Mouse (Mus musculus) heart, postnatal 0 days (tissue): ENCODE measurements at regions not wholly inside any gene's neighbourhood (a gene's known extent, or its start where the extent isn't known, plus 50 kb on each side); places are given as distances from the start of the nearest gene placed in this dataset.

Experiments used
- ATAC-seq: fragments of 200-750 bp; cut with Nextera tagmentation; 2 replicates; pipeline ENCODE4 v1.8.0; 2017; ENCODE audit warnings: low read depth, moderate number of reproducible peaks, moderate library complexity; ENCODE audit not compliant: insufficient read depth
- DNase-seq: peaks from one replicate; pipeline ENCODE4 v3.0.0-alpha.2; 2016; ENCODE audit warnings: low spot score
- H3K27ac ChIP-seq: fragments of 300-500 bp; sonication (generic); 2 replicates; pipeline ENCODE4 v1.5.1; 2014; ENCODE audit warnings: low read depth, mild to moderate bottlenecking
- H3K27me3 ChIP-seq: fragments of 300-500 bp; sonication (generic); 2 replicates; pipeline ENCODE4 v1.6.1; 2014; ENCODE audit warnings: low read length, mixed read lengths; ENCODE audit not compliant: control insufficient read depth, insufficient read depth
- H3K36me3 ChIP-seq: fragments of 300-500 bp; sonication (generic); replicated peaks from 2 replicates; pipeline ENCODE4 v1.6.1; 2014; ENCODE audit warnings: low read length, mixed read lengths; ENCODE audit not compliant: control insufficient read depth, insufficient read depth
- H3K4me1 ChIP-seq: fragments of 300-500 bp; sonication (generic); 2 replicates; pipeline ENCODE4 v1.6.1; 2014; ENCODE audit warnings: antibody characterized with exemption; ENCODE audit not compliant: control insufficient read depth, insufficient read depth
- H3K4me2 ChIP-seq: fragments of 300-500 bp; sonication (generic); 2 replicates; pipeline ENCODE4 v1.6.1; 2014; ENCODE audit warnings: low read depth, mild to moderate bottlenecking, low read length, moderate library complexity
- H3K4me3 ChIP-seq: fragments of 300-500 bp; sonication (generic); 2 replicates; pipeline ENCODE4 v1.5.1; 2014; ENCODE audit warnings: low read depth, low read length
- H3K9ac ChIP-seq: fragments of 300-500 bp; sonication (generic); replicated peaks from 2 replicates; pipeline ENCODE4 v1.6.1; 2014; ENCODE audit warnings: low read depth, low read length, mixed read lengths
- H3K9me3 ChIP-seq: fragments of 300-500 bp; sonication (generic); replicated peaks from 2 replicates; pipeline ENCODE4 v1.6.1; 2016; ENCODE audit warnings: low read length; ENCODE audit not compliant: control insufficient read depth
- CTCF ChIP-seq: IDR thresholded peaks from 2 replicates; pipeline ENCODE4 v1.5.1; 2016; ENCODE audit warnings: antibody characterized with exemption, control low read depth, low read depth
- EP300 ChIP-seq: IDR thresholded peaks from 2 replicates; pipeline ENCODE4 v1.6.1; 2016; ENCODE audit warnings: antibody characterized with exemption, low read depth
- whole genome bisulfite sequencing: fragments of 180-500 bp; shearing (Covaris S2); extraction: QIAGEN DNeasy Blood & Tissue Kit; methylation state at CpG from one replicate; pipeline ENCODE4 v1.1.7; 2014; 5-methylcytosine and 5-hydroxymethylcytosine counted together

DNA sequence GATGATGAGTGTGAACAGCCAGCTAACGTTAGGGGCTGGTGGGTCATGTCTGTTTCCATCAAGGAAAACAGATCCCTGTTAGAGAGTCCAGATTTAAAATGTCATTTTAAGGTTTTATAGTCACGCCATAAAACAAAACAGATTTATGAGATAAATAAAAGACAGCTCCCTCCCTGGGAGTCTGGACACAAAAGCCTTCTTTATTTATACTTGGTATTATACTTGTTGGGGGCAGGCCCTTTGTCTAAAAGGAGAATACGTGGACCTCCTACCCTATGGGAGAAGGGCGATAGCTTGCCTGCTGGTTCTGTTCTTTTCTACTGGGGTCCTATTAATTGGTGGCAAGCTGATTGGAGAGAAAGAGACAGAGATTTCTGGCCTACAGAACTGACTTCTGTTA, 520.1 kb upstream of the Nox3 start:
- Histone ChIP-seq H3K9me3 (no peaks in the 10 kb centered on the region), H3K4me2 (no peak overlapping the region), H3K27me3 (no peaks in the 10 kb centered on the region), H3K36me3 (no peaks in the 10 kb centered on the region), H3K27ac (no peak overlapping the region), H3K4me3 (no peak overlapping the region), H3K9ac (no peak overlapping the region), H3K4me1 (peaks cover 4% of the 10 kb centered on the region; the same call in 1 of the 2 replicates)
- DNase-seq (no peak), ATAC-seq (no peak)
- no peak for TF ChIP-seq CTCF
- TF ChIP-seq EP300: no peak
- WGBS: 72% methylated on average over 4 of the region's 4 CpGs

GRCm38 (mm10) chr17:4216750-4217149, 520.7 kb upstream of the Nox3 start:
- no peaks in the 10 kb centered on the region for H3K36me3 ChIP-seq
- no peak overlapping the region for H3K4me3 ChIP-seq
- whole genome bisulfite sequencing: 88% methylated on average over 8 of the region's 8 CpGs

GRCm38 (mm10) chr17:4220661-4221360, 524.8 kb upstream of the Nox3 start:
- Histone ChIP-seq H3K36me3 (no peaks in the 10 kb centered on the region), H3K4me1 (peaks cover 9% of the 10 kb centered on the region; the same call in 1 of the 2 replicates), H3K27me3 (no peaks in the 10 kb centered on the region), H3K27ac (peak overlapping the region; percentile 54), H3K9me3 (no peaks in the 10 kb centered on the region), H3K9ac (no peak overlapping the region), H3K4me3 (no peak overlapping the region), H3K4me2 (peak overlapping the region; percentile 14)
- ATAC-seq (peak; percentile 60; the same call in 1 of the 2 replicates), DNase-seq (peak; percentile 58)
- WGBS: 31% methylated on average over 12 of the region's 12 CpGs
- no peak for TF ChIP-seq EP300
- no peak for TF ChIP-seq CTCF

More at GRCm38 (mm10) chr17:4216750-4217149, 520.7 kb upstream of the Nox3 start:
- DNase-seq (no peak), ATAC-seq (no peak)
- Histone ChIP-seq H3K27ac (no peak overlapping the region), H3K27me3 (no peaks in the 10 kb centered on the region), H3K9ac (no peak overlapping the region), H3K9me3 (no peaks in the 10 kb centered on the region), H3K4me1 (peaks cover 9% of the 10 kb centered on the region; the same call in 1 of the 2 replicates), H3K4me2 (no peak overlapping the region)
- TF ChIP-seq EP300: no peak
- no peak for TF ChIP-seq CTCF

DNA sequence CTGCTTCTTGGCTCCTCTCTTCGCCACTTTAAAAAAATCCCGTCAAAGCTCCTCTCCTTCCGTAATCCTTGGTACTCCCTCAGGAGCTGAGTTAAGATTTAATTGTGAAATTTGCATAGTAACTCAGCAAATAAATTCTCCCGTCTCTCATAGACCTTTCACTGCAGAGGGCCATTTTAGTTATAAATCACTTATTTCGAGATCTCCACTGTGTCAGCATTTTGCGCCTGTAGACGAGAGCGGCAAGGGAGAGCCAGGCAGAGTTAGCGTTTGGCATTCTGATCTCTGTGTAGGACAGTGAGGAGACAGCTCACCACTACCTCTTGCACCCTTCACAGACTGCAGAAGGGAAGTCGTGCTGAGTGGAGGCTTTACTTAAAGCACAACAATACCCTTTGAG, 531.8 kb upstream of the Nox3 start:
- TF ChIP-seq CTCF (no peak), EP300 (no peak)
- 77% methylated on average over 10 of the region's 10 CpGs for WGBS

DNA sequence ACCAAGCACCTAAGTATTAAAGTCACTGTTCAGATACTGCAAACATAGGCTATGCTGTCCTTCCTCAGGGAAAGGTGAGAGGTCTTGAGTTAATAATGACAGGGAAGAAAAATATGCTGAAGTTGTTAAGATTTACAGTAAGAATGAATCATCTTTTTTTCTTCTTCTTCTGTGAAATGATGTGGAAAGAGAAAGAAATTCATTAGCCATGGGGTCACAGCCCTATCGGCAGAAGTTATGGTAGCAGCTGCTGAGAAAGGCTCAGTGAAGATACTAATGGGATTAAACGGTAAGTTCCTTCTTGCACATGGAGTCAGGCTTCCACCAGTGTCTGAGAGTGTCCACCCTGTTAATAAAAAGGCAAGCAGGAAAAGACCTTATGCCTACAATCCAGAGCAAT, 533.9 kb upstream of the Nox3 start:
- no peak overlapping the region for H3K4me3 ChIP-seq
- no peak overlapping the region for H3K27ac ChIP-seq
- DNase-seq: no peak
- no peaks in the 10 kb centered on the region for H3K36me3 ChIP-seq
- H3K9me3 ChIP-seq: no peaks in the 10 kb centered on the region
- no peaks in the 10 kb centered on the region for H3K27me3 ChIP-seq
- no peak for ATAC-seq
- 78% methylated on average over 2 of the region's 2 CpGs for WGBS
- no peak overlapping the region for H3K9ac ChIP-seq
- no peak overlapping the region for H3K4me2 ChIP-seq
- no peaks in the 10 kb centered on the region for H3K4me1 ChIP-seq
- TF ChIP-seq EP300 (no peak), CTCF (no peak)

More for the DNA sequence above, 531.8 kb upstream of the Nox3 start:
- Histone ChIP-seq H3K9me3 (no peaks in the 10 kb centered on the region), H3K36me3 (no peaks in the 10 kb centered on the region), H3K4me3 (no peak overlapping the region), H3K27ac (no peak overlapping the region), H3K9ac (no peak overlapping the region), H3K4me2 (no peak overlapping the region), H3K4me1 (no peaks in the 10 kb centered on the region), H3K27me3 (no peaks in the 10 kb centered on the region)
- ATAC-seq (no peak), DNase-seq (no peak)

- DNase-seq (no peak), ATAC-seq (no peak)
- Histone ChIP-seq H3K4me2 (no peak overlapping the region), H3K4me1 (no peaks in the 10 kb centered on the region), H3K9me3 (no peaks in the 10 kb centered on the region), H3K4me3 (no peak overlapping the region), H3K9ac (no peak overlapping the region), H3K27me3 (no peaks in the 10 kb centered on the region), H3K27ac (no peak overlapping the region), H3K36me3 (no peaks in the 10 kb centered on the region)
- 72% methylated on average over 2 of the region's 2 CpGs for WGBS
- TF ChIP-seq CTCF (no peak), EP300 (no peak)
Observed at GRCm38 (mm10) chr17:4250476-4250875, 554.4 kb upstream of the Nox3 start.
